Mouse (Mus musculus) thymus, postnatal 36 days (tissue): Measurements from ENCODE around the gene Gm28490.
"Not testable (repeated sequence)": the region's sequence is repeated elsewhere in the genome, so short reads cannot be mapped to it uniquely, and the experiment has no call there.

Source experiments
- DNase-seq, 2 experiments: peaks; one replicate each; pipeline ENCODE4 v3.0.0; 2022; ENCODE audit warnings: mixed read lengths in 2 of 2

Gm28490 gene

DNA sequence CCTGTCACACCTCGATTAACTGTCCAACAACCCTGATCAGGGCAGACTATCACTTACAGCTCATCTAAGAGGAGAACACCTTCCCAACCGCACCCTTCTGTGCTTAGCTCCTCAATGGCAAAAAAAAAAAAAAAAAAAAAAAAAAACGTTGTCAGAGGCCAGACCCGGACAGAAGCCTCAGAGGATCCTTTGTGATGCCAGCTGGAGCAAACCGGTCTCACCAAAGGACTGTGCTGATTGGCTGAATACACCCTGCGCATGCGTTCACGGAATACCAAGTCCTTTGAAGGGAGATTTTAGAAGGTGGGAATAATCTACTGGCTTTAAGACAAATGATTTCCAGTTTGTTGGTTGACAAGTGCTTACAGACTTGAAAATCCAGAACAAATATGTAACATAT, at the start of gene Gm28490:
Gm28490 (minus strand) TSS at position 101 of the 400 bp plus-strand sequence.
- not testable (repeated sequence) for DNase-seq
